Mouse (Mus musculus) common myeloid progenitor, adult 5-6 weeks (primary cell): ENCODE results near the gene Cpd. TPM values are rescaled to one million over a fixed set of nuclear protein-coding genes. Genes with fewer than 3 reads are reported as not detected.
A peak's percentile ranks its signal among the peaks of the same experiment; 100 is the strongest.

ENCODE experiments used
- ATAC-seq: replicated peaks from 2 replicates; pipeline ENCODE4 v1.8.0; 2016; ENCODE audit warnings: low read depth, mild to moderate bottlenecking, moderate TSS enrichment, inconsistent platforms; ENCODE audit not compliant: poor library complexity, severe bottlenecking
- total RNA-seq: library from RNA; stranded (forward); fragments of 200-1000, 187-1606 nt; gene quantifications from 2 replicates; pipeline ENCODE4 v1.2.3, GENCODE M21; 2017

Cpd gene
- total RNA-seq = 11.6 and 11.8 TPM in 2 replicates

GRCm38 (mm10) chr11:76846878-76847222, at the start of gene Cpd:
Gene Cpd, minus strand, starts transcription at chr11:76847018.
- peak; percentile 95 for ATAC-seq

GRCm38 (mm10) chr11:76896360-76896759, 49.5 kb upstream of the Cpd start:
- ATAC-seq = no peak

- peak; percentile 63 for ATAC-seq
These were observed 47.4 kb upstream of the Cpd start for GRCm38 (mm10) chr11:76894240-76894639.

- ATAC-seq = 0 out of 2 replicates have a peak, but pooled peaks have one; percentile 17
These were observed 46.8 kb upstream of the Cpd start for GRCm38 (mm10) chr11:76893570-76893969.

- no peak for ATAC-seq
These were observed 46.2 kb upstream of the Cpd start for GRCm38 (mm10) chr11:76892972-76893371.

DNA sequence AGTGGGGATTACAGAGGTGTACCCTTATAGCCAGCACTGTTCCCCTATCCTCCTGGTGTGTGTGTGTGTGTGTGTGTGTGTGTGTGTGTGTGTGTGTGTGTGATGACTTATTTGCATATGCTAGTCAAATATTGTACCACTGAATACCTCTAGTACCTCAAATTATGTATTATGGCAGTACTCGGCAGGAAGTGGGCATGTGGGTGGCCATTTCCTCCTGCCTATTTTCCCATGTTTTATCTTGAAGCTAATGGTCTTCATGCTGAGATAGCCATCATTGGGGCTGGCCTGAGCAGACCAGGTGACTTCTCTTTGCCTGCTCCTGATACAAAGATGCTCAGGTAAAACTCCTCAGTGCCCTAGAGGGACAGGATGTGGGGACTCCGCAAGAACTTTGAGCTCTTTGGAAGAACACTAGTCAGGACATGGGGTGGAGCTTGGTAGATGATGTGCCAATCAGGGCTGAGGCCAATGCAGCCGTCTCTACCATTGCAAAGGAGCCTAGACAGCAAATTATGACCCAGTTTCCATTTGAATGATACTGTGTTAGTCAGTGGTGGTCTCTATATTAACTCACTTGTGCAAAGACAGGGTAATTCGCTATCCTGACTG, 45.0 kb upstream of the Cpd start:
- no peak for ATAC-seq

- ATAC-seq = no peak
These were observed 44.4 kb upstream of the Cpd start for GRCm38 (mm10) chr11:76891171-76891570.

DNA sequence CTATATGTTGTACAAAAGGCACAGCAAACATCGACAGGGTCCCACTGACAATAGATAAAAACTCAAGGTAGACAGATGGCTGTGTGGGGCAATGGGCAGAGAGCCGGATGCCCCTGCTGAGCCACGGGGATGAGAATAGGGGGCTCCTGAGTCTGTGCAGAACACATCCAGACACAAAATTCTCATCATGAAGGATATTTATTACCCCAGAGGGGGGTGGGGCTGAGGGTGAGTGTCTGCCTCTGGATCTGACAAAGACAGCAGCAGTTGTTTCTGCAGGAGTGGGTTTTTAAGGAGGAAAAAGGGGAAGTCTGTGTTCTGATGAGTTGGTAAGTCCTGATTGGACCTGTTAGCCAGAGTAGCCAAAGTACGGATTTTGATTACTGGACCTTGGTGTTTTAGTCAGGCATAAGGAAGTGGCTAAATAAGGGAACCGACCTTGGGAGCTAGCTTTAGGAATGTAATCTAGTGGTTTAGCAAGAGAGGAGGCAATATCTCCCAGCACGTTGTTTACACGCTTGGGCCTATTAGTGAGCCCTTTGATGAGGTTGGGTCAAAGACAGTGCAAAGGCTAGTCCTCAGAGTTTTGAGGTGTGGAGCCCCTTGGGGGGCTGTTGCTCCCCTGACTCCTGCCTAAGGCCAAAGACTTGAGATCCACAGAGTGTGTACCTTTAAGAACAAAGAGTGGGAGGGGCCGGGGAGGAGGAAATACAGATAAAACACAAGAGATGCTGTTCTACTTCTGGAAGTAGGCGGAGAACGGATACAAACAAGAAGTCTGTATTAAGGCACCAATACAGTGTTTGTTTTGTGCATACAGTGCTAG, 42.7 kb upstream of the Cpd start:
- ATAC-seq = no peak; the same call in 1 of the 2 replicates

- ATAC-seq = no peak
These were observed 37.6 kb upstream of the Cpd start for GRCm38 (mm10) chr11:76884451-76884850.

- ATAC-seq = no peak
These were observed 33.0 kb upstream of the Cpd start for GRCm38 (mm10) chr11:76879816-76880215.

DNA sequence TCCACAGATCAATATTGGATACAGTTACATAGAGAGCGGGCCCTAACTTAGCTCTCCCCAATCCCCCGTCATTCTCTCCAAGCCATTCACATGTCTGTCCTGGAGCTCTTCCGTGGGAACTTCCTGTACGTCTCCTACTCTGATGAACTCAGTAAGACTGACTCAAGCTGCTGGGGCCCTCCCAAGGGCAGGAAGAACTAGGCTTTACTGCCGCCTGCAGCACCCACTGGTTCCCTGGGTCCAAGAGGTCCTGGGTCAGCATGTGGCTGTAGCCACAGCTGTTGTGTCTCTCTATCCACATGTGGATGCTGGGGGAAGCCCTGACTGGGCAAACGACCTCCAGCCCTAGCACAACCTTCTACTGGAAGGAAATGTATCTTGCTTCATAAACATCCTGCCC, 27.9 kb upstream of the Cpd start:
- no peak for ATAC-seq

- no peak for ATAC-seq
These were observed 27.0 kb upstream of the Cpd start for GRCm38 (mm10) chr11:76873865-76874264.

GRCm38 (mm10) chr11:76872556-76873234, 25.9 kb upstream of the Cpd start:
- no peak for ATAC-seq

- ATAC-seq = no peak
These were observed 14.4 kb upstream of the Cpd start for GRCm38 (mm10) chr11:76861185-76861584.

- peak; percentile 95 for ATAC-seq
These were observed 12.4 kb upstream of the Cpd start for GRCm38 (mm10) chr11:76859261-76859660.

DNA sequence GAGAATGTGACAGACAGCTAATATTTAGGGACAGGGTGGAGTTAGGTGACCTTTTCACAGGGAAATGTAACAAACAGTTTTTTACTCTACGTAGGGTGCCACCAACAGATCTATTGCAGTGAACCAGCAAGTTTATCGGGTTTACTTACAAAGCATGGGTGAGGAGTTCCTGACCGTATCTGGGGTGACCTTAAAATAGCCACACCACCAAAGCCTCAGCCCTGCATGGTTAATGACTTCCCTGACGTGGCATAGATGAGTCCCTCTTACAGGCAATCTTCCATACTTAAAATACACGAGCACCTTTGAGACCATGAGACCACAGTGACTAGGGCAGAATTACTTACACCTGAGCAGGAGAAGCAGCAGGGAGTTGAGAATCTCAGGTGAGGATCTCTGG, 12.0 kb upstream of the Cpd start:
- peak; percentile 55 for ATAC-seq

GRCm38 (mm10) chr11:76857111-76857510, 10.3 kb upstream of the Cpd start:
- no peak for ATAC-seq

DNA sequence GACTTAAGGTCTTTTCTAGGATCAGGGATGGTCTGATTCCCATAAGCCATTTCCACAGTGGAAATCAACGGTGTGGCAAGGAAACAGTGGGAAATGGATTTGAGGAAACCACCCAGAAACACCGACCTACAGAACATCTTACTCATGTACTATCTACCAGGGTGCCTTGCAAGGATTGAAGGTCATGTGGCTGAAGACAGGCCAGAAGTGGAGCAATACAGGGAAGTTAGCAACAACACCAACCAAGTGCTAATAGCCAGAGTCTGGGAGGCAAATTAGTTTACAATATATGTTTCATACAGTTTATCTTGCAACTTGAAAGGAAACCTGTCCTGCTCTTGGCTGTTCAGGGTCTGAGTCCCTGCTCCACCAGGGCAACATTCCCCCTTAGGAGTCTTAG, 9.8 kb upstream of the Cpd start:
- ATAC-seq = no peak

- no peak for ATAC-seq
These were observed 7.9 kb upstream of the Cpd start for GRCm38 (mm10) chr11:76854475-76855341.

- ATAC-seq = no peak
These were observed 4.7 kb upstream of the Cpd start for GRCm38 (mm10) chr11:76851512-76851911.
